Mouse (Mus musculus): ENCODE data around the gene Cyp2j9. TPM values are rescaled to one million over a fixed set of nuclear protein-coding genes. Genes with fewer than 3 reads are reported as not detected.

The Cyp2j9 gene
- polyA plus RNA-seq, 1 experiment from 2014 or later, result 0.33 TPM

GRCm38 (mm10) chr4:96525772-96526171 is 65.6 kb downstream of the Cyp2j9 start:
- H3K79me2 ChIP-seq (ENCODE audit: inconsistent target), result no peaks in the 10 kb centered on the region
- no peak overlapping the region for H3K4me3 ChIP-seq (ENCODE audit: inconsistent target)
- H3K36me3 ChIP-seq (ENCODE audit: inconsistent target), result no peaks in the 10 kb centered on the region
- H3K27ac ChIP-seq, result no peak overlapping the region
- WGBS (ENCODE audit: missing documents), result 6% methylated on average over 1 of the region's 1 CpGs

- 100% methylated on average over 2 of the region's 2 CpGs for WGBS (ENCODE audit: missing documents)
- Histone ChIP-seq H3K27ac (no peak overlapping the region), H3K79me2 (ENCODE audit: inconsistent target) (no peaks in the 10 kb centered on the region), H3K36me3 (ENCODE audit: inconsistent target) (no peaks in the 10 kb centered on the region), H3K4me3 (ENCODE audit: inconsistent target) (no peak overlapping the region)
These were observed 69.1 kb downstream of the Cyp2j9 start for GRCm38 (mm10) chr4:96522256-96522655.

Other genes with a start within 250 kb of the Cyp2j9 start
- not detected in 3 replicates for gene Cyp2j11, start 242.9 kb downstream of the Cyp2j9 start, polyA plus RNA-seq (2018)
- not detected in 3 replicates for gene Cyp2j8, start 84.2 kb downstream of the Cyp2j9 start, polyA plus RNA-seq (2018)
- gene Cyp2j6, start 37.9 kb downstream of the Cyp2j9 start, polyA plus RNA-seq (2018), result 3.4 to 6.8 TPM (median 3.4 TPM) in 3 replicates
- gene Cyp2j5, start 72.6 kb upstream of the Cyp2j9 start, polyA plus RNA-seq (2018), result not detected in 3 replicates
- gene Gm12695, start 193.6 kb upstream of the Cyp2j9 start, polyA plus RNA-seq (2018), result not detected in 3 replicates